Mouse (Mus musculus): ENCODE data around the gene Rnaset2a. TPM values are rescaled to one million over a fixed set of nuclear protein-coding genes. Genes with fewer than 3 reads are reported as not detected.
"Not testable (repeated sequence)": the region's sequence is repeated elsewhere in the genome, so short reads cannot be mapped to it uniquely, and the experiment has no call there.

Rnaset2a gene
- 18.3 and 19.2 TPM in 2 replicates for polyA plus RNA-seq (2016; fragmentation: Nextera tagmentation; extraction: Ambion mirVana)

DNA sequence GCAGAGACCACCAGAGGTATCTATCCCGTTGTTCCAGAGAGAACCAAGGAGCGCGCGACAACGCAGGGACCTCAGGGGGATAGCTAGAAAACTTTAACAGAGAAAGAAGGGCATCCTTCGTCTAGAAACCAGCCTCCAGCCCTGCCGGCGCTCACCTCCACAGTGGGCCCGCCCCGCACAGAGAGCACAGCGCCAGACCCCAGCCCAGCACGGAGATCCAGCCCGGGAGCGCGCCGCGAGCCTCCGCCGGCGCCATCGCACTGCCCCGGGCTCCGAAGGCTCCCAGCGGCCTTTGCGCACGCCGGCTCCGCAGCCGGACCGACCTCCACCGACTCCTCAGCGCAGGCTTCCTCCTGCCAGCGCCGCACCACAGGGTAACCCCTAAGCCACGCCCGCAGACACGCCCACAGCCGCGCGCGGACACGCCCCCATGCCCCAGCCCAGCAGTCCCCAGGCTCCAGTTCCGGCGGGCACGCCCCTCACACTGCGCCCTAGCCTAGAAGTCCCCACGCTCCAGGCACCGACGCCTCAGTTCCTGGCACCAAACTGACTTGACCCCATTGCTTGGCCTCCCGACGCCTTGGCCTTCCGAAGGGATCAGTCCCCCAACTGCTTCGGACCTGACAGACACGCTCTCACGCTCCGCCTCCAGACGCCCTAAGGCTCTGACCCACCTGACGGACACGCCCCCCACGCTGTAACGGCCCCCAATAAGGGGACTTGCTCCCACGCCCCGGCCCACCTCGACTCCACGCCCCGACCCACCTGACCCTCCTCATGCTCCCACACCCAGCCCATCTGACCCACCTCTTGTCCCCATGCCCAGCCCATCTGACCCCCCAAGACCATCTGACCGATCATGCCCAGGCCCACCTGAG lies at the start of gene Rnaset2a, which contains the start of gene Gm49673:
Rnaset2a (minus strand) TSS at position 659 of the 878 bp plus-strand sequence.
Gm49673 (minus strand) TSS at position 350 of the 878 bp plus-strand sequence.
- Histone ChIP-seq H3K4me3 (peak within 1 kb of the TSS; percentile 56), H3K27ac (peak within 1 kb of the TSS; percentile 84)
- WGBS, result 1% methylated on average over 62 of the region's 67 CpGs
- H3K36me3 ChIP-seq; H3K27me3 ChIP-seq (ENCODE audit: insufficient read depth, poor library complexity, severe bottlenecking); H3K4me1 ChIP-seq (replicated peaks); H3K9me3 ChIP-seq: not testable (repeated sequence)
- peak; percentile 31 for DNase-seq (ENCODE audit: low spot score)

DNA sequence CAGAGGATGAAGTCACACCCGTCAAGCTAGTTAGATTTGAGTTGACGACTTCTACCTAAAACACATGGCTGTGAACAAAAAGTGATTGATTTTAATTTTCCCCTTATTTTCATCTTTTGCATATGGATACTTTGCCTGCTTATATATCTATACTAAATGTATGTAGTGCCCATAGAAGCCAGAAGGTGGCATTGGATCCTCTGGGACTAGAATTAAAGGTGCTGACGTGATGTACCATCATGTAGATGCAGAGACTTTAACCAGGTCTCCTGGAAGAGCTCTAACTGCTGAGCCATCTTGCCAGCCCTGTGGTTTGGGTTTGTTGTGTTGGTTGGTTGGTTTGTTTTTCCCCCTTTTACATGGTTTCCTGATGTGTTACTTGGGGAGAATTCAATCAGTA lies 49.8 kb upstream of the Rnaset2a start:
- H3K4me3 ChIP-seq, result no peak overlapping the region
- H3K9me3 ChIP-seq, result no peaks in the 10 kb centered on the region

DNA sequence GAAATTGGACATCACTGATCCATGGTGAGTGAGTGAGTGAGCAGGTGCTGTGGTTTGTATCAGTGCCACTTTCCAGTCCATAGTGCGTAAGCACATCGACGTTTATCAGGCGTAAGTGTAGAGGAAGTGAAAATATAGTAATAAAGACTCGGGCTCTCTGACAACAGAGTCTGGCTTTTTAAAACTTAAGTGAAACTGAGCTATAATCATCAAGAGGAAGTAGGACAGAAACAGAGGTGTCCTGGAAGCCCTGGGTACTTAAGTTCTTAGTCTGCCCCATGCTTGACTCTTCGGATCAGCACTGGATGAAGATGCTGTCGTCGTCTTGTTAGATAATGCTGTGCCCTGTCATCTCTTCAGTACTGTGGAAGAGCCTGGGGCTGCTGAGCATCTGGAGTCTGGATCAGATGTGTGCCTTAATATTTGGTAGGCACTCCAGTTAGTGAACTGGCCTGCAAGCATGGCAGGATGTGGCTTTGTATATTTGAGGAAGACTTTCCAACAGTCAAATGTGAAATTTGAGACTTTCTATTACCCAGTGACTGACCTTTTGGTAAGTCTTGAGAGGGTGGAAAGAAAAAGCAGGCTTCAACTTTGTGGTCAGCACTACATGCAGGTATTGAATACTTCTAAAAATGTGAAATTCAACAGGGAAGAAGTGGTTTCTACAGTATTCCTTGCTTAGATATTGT lies 47.9 kb upstream of the Rnaset2a start:
- 96% methylated on average over 8 of the region's 8 CpGs for WGBS
- H3K36me3 ChIP-seq, result peaks cover 67% of the 10 kb centered on the region
- no peaks in the 10 kb centered on the region for H3K9me3 ChIP-seq
- no peak overlapping the region for H3K4me3 ChIP-seq
- H3K27me3 ChIP-seq (ENCODE audit: insufficient read depth, poor library complexity, severe bottlenecking), result no peaks in the 10 kb centered on the region
- H3K27ac ChIP-seq, result no peak overlapping the region
- H3K4me1 ChIP-seq (replicated peaks), result no peaks in the 10 kb centered on the region
- no peak for DNase-seq (ENCODE audit: low spot score)

More for the DNA sequence above, 49.8 kb upstream of the Rnaset2a start:
- Histone ChIP-seq H3K4me1 (replicated peaks) (no peaks in the 10 kb centered on the region), H3K27ac (no peak overlapping the region), H3K27me3 (ENCODE audit: insufficient read depth, poor library complexity, severe bottlenecking) (no peaks in the 10 kb centered on the region), H3K36me3 (peaks cover 48% of the 10 kb centered on the region)
- DNase-seq (ENCODE audit: low spot score), result no peak
- WGBS, result 77% methylated on average over 3 of the region's 3 CpGs

DNA sequence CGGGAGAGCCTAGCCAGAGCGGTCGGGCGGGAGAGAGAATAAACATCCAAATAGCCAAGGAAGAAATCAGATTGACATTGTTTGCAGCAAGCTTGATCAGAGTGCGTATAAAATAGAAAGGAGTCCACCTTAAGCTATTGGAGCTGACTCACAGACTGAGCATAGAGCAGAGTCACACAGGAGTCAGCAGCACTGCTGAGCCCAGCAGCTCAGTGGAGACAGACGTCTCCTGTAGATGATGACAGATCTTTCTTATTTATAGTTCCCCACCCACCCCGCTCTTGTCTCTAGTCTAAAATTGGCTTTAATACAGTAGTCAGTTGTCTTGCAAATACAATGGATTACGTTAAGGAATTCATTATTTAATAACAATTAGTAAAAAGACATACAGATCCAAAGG lies 45.8 kb upstream of the Rnaset2a start:
- H3K27ac ChIP-seq, result no peak overlapping the region
- 93% methylated on average over 8 of the region's 8 CpGs for WGBS
- H3K9me3 ChIP-seq, result no peaks in the 10 kb centered on the region
- H3K27me3 ChIP-seq (ENCODE audit: insufficient read depth, poor library complexity, severe bottlenecking), result no peaks in the 10 kb centered on the region
- H3K4me3 ChIP-seq, result no peak overlapping the region
- H3K4me1 ChIP-seq (replicated peaks), result no peaks in the 10 kb centered on the region
- peaks cover 88% of the 10 kb centered on the region for H3K36me3 ChIP-seq
- no peak for DNase-seq (ENCODE audit: low spot score)

DNA sequence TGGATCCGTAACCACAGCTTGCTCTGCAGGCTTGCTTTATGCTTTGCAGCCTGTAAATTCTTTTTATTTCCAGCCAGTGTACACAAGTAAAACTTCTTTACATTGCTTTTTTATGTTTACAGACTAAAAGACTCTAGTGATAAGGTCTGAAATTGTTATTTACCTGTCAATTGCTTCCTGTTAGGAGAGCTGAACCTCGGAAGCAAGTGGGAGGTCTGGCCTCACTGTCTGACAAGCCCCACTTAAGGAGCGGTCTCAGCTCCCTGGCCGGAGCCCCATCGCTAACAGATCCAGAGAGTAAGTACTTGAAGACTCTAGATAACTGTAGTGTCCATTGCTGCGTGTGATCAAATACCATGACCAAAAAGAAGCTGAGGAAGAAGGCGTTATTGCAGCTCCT lies 36.3 kb upstream of the Rnaset2a start:
- 93% methylated on average over 7 of the region's 7 CpGs for WGBS
- no peak for DNase-seq (ENCODE audit: low spot score)
- no peak overlapping the region for H3K27ac ChIP-seq
- H3K9me3 ChIP-seq, result no peaks in the 10 kb centered on the region
- H3K27me3 ChIP-seq (ENCODE audit: insufficient read depth, poor library complexity, severe bottlenecking), result no peaks in the 10 kb centered on the region
- H3K4me3 ChIP-seq, result no peak overlapping the region
- no peaks in the 10 kb centered on the region for H3K4me1 ChIP-seq (replicated peaks)
- H3K36me3 ChIP-seq, result peaks cover 92% of the 10 kb centered on the region

DNA sequence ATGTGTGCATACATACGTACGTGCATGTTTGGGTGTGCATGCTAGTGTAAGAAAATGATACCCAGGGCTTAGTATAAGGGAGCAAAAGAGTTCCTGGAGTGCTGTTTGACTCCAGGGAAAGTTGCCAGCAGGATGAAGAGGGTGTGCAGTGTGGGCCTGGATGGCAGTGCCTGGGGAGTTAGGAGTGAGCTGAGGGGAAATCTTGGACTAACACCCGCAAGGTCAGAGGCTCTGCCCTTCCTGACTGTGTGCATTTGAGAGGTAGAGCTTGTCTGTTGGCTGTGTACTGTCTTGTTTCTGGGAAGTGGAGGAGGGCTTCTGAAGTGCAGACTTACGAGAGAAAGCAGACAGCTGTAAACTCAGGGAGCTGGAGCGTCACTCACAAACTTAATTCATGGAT lies 35.9 kb upstream of the Rnaset2a start:
- WGBS, result 94% methylated on average over 5 of the region's 5 CpGs

DNA sequence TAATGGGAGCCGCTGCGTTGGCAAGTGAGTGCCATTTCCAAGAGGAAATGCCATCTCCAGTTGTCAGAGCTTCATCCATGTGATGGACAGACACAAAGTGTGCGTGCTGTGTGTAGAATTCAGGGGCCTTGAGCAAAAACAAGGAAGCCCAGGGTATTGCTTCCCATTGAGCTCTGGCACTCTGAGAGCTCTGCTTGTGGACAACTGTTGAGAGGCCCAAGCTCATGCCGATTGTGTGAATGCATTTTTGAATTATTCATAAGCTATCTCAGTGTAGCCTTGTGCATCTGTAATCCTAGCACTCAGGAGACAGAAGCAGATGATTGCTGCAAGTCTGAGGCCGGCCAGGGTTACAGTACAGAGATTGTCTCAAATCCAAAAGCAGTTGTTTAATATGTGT lies 29.2 kb upstream of the Rnaset2a start:
- no peaks in the 10 kb centered on the region for H3K27me3 ChIP-seq (ENCODE audit: insufficient read depth, poor library complexity, severe bottlenecking)

More for the DNA sequence above, 35.9 kb upstream of the Rnaset2a start:
- no peaks in the 10 kb centered on the region for H3K27me3 ChIP-seq (ENCODE audit: insufficient read depth, poor library complexity, severe bottlenecking)
- no peaks in the 10 kb centered on the region for H3K9me3 ChIP-seq
- H3K4me1 ChIP-seq (replicated peaks), result no peaks in the 10 kb centered on the region
- no peak for DNase-seq (ENCODE audit: low spot score)
- no peak overlapping the region for H3K27ac ChIP-seq
- peaks cover 91% of the 10 kb centered on the region for H3K36me3 ChIP-seq
- no peak overlapping the region for H3K4me3 ChIP-seq

DNA sequence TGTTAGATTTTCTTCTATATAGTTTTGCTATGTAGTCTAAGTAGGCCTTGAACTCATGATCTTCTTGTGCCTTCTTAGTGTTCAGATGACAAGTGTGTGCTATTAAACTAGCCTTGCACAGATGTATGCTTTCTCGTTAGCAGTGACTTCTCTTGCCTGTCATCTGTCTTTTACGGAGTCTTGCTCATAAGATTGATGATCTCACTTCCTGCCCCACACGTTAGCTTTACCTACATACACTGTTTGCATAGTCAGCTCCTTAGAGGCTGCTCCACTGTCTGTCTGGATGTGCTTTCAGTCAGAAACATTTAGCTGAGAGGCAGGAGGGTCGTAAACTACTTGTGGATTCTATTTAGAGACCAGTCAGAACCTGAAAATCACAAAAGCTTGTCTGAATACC lies 23.2 kb upstream of the Rnaset2a start:
- Histone ChIP-seq H3K9me3 (no peaks in the 10 kb centered on the region), H3K36me3 (peaks cover 75% of the 10 kb centered on the region), H3K27ac (no peak overlapping the region), H3K27me3 (ENCODE audit: insufficient read depth, poor library complexity, severe bottlenecking) (no peaks in the 10 kb centered on the region), H3K4me1 (replicated peaks) (0 out of 2 replicates have a peak, but pooled peaks cover 2% of the 10 kb centered on the region), H3K4me3 (no peak overlapping the region)
- WGBS, result 82% methylated on average over 4 of the region's 4 CpGs
- DNase-seq (ENCODE audit: low spot score), result no peak

More for the DNA sequence above, 29.2 kb upstream of the Rnaset2a start:
- peaks cover 5% of the 10 kb centered on the region; the same call in 1 of the 2 replicates for H3K4me1 ChIP-seq (replicated peaks)
- WGBS, result 83% methylated on average over 5 of the region's 5 CpGs
- no peaks in the 10 kb centered on the region for H3K9me3 ChIP-seq
- peaks cover 92% of the 10 kb centered on the region for H3K36me3 ChIP-seq
- DNase-seq (ENCODE audit: low spot score), result no peak
- H3K4me3 ChIP-seq, result no peak overlapping the region
- H3K27ac ChIP-seq, result no peak overlapping the region

DNA sequence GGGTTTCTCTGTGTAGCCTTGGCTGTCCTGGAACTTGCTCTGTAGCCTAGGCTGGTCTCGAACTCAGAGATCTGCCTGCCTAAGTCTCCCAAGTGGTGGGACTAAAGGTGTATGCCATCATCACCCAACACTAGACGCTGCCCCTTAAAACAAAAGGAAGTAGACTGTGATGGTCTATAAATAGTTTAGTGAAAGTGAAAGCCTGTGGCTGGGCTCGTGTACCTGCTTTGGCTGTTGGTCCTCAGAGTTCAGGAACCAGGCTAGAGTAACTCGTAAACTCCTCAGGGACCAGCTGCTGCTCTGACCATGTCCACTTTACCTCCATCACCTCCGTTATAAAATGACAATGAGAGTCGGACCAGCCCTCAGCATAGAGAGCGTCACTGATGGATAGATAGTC lies 22.4 kb upstream of the Rnaset2a start:
- Histone ChIP-seq H3K9me3 (no peaks in the 10 kb centered on the region), H3K36me3 (peaks cover 67% of the 10 kb centered on the region), H3K27me3 (ENCODE audit: insufficient read depth, poor library complexity, severe bottlenecking) (no peaks in the 10 kb centered on the region), H3K27ac (no peak overlapping the region), H3K4me1 (replicated peaks) (0 out of 2 replicates have a peak, but pooled peaks cover 2% of the 10 kb centered on the region), H3K4me3 (no peak overlapping the region)
- WGBS, result 92% methylated on average over 7 of the region's 7 CpGs
- no peak for DNase-seq (ENCODE audit: low spot score)

DNA sequence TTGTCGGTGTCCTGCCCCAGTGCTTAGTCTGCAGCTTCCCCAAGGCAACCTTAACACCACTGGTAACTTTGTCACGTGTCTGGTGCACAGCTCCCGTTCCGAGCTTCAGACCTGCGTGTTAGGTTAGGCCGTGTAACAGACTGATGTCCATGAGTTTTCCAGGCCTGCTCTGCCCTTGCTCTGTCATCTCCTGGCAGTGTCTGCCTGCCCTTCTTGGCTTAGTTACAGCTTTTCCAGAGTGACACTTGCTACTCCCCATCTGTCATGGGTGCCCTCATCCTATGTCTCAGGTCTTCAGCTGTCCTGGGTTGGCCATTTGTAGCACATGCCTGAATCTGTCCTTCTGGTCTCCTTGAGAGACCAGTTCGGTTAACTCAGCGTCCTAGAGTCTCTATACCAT lies 19.5 kb upstream of the Rnaset2a start:
- not testable (repeated sequence) for DNase-seq (ENCODE audit: low spot score); H3K27me3 ChIP-seq (ENCODE audit: insufficient read depth, poor library complexity, severe bottlenecking); H3K4me1 ChIP-seq (replicated peaks); H3K27ac ChIP-seq; H3K4me3 ChIP-seq; H3K9me3 ChIP-seq
- 95% methylated on average over 7 of the region's 8 CpGs for WGBS
- H3K36me3 ChIP-seq, result peaks cover 39% of the 10 kb centered on the region

DNA sequence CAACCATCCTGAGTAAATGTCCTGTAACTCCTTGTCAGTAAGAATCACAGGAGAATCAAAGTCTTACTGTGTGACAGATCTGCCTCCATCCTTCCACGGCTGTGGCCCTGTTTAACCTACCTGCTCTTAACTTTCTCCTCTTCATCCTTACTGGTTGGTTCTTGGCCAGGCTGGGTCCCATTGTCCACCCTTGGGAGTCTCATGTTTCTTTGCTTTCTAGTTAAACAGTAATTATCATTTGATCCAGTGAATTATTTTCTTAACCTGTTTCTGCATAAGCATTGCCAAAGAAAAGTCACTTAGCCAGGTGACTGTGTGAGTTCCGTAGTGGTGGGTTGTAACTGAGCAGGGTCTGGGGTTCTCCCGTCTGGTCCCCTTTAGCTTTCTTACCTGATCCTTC lies 18.6 kb upstream of the Rnaset2a start:
- DNase-seq (ENCODE audit: low spot score), result not testable (repeated sequence)

DNA sequence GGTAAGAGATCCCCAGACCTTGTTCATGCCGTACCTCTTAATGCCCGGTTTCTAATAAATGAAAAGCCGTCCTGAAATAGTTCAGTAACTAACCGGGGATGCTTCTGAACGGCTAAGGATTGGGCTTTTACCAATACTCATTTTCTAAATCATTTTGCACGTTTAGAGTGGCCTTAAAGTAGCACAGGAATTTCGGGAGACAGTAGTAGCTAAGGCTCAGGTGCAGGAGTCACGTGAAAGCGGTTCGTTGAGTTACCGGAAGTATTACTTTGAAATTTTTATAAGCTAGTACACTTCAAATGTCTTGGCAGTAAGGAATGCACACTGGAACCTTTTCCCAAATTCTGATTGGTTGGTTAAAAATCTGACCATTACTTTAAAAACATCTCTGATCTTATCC lies 18.1 kb upstream of the Rnaset2a start:
- peaks cover 25% of the 10 kb centered on the region for H3K36me3 ChIP-seq
- H3K4me3 ChIP-seq, result peak overlapping the region; percentile 59
- H3K4me1 ChIP-seq (replicated peaks); H3K27ac ChIP-seq; DNase-seq (ENCODE audit: low spot score); H3K9me3 ChIP-seq; H3K27me3 ChIP-seq (ENCODE audit: insufficient read depth, poor library complexity, severe bottlenecking): not testable (repeated sequence)
- WGBS, result 2% methylated on average over 11 of the region's 11 CpGs

More for the DNA sequence above, 18.6 kb upstream of the Rnaset2a start:
- not testable (repeated sequence) for H3K4me1 ChIP-seq (replicated peaks); H3K27ac ChIP-seq; H3K9me3 ChIP-seq; H3K27me3 ChIP-seq (ENCODE audit: insufficient read depth, poor library complexity, severe bottlenecking)
- H3K36me3 ChIP-seq, result peaks cover 30% of the 10 kb centered on the region
- WGBS, result 65% methylated on average over 2 of the region's 3 CpGs
- H3K4me3 ChIP-seq, result peak overlapping the region; percentile 59

DNA sequence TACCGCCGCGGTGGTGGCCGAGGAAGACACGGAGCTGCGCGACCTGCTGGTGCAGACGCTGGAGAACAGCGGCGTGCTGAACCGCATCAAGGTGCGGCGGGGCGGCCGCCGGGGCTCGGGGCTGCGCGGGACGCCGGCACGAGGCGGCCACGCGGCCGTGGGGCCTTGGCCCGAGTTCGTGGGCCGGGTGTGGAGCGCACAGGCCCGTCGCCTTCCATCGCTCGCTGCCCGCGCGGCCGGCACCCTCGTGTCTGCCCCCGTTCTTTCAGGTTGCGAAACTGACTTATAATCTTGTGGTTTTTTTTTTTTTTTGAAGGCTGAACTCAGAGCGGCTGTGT lies 17.7 kb upstream of the Rnaset2a start:
- peak; percentile 21 for DNase-seq (ENCODE audit: low spot score)
- under 1% methylated on average over 40 of the region's 42 CpGs for WGBS
- not testable (repeated sequence) for H3K9me3 ChIP-seq; H3K4me1 ChIP-seq (replicated peaks); H3K27me3 ChIP-seq (ENCODE audit: insufficient read depth, poor library complexity, severe bottlenecking)
- Histone ChIP-seq H3K4me3 (peak overlapping the region; percentile 59), H3K36me3 (peaks cover 21% of the 10 kb centered on the region), H3K27ac (peak overlapping the region; percentile 86)
